7 mouse cellular contexts compared by ENCODE assay signal in the genomic region with DNA sequence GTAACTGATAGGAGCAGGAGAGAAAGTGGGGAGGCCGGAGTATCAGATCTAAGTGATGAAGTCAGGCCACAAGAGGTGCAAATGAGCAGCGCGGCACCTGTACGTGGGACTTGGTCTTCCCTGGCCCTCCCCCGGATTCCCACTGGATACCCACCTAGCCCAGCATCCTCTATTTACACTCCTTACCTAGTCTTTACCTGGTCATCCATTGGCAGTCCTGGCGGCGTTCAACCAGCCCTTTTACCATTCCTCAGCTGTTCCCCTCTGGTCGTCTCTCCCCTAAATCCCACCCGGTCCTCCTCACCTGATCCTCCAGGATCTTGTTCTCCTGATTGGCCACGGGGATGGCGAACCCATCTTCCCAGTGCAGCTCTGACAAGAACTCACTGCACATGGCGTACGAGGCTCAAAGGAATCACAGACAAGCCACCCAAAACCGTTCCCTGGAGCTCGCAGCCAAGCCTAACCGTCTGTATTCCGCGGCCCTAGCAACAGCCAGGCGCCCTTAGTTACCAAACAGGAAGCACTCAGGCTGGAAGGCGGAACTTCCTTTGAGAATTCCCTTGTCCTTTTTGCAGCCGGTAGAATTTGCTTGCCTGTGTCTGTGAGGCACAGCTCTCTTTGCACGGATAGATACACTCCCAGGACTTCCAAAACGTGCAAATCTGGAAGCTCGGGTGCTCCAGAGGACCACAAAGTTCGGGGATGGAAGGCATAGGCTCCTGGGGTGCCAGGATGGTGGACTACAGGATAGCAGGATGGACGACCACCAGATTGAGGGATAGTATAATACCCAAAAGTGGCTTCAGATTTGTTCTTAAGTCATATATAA. TPM values are rescaled to one million over a fixed set of nuclear protein-coding genes. Genes with fewer than 3 reads are reported as not detected.
DNase-seq lines count a peak whose midpoint lies in the region; ATAC-seq and TF ChIP-seq lines count a peak whose summit lies in the region.

A gene (minus strand): TSS at position 510 of the 832 bp plus-strand sequence.

- peak within 1 kb of the TSS; percentile 71 for H3K4me3 ChIP-seq in cortical plate, adult 2 months (ENCODE audit: insufficient read depth, low read length)

- peak; percentile 76 to 90 for DNase-seq in adrenal gland, adult (ENCODE audit: inconsistent age in 2 of 2, low spot score in 1 of 2)
- peak; percentile 59 for DNase-seq in gastrocnemius, postnatal 10 days
- DNase-seq in induced T-regulatory cell, adult 2 months (ENCODE audit: low read depth): peak; percentile 59
- peak; percentile 72 to 73 for DNase-seq in left cerebral cortex, adult 8-10 months (ENCODE audit: low spot score in 2 of 2)
- peak; percentile 62 for DNase-seq in right cerebral cortex, postnatal 14 days

- peak; percentile 81 for TF ChIP-seq POLR2A in cortical plate, adult 2 months (IDR thresholded peaks at IDR 0.05; ENCODE audit: extremely low read depth, insufficient read depth, low read length)

- TF ChIP-seq CTCF in cortical plate, adult 2 months (IDR thresholded peaks at IDR 0.05; ENCODE audit: extremely low read depth, insufficient read depth, low read length): no peak

- no peak within 1 kb of the TSS for H3K27ac ChIP-seq in cortical plate, adult 2 months (ENCODE audit: insufficient read depth, low read length)

- H3K4me1 ChIP-seq in cortical plate, adult 2 months (ENCODE audit: control insufficient read depth, insufficient read depth, low read length): no peaks in the 10 kb centered on the region

- ATAC-seq in megakaryocyte, adult 5-6 weeks (ENCODE audit: poor library complexity, severe bottlenecking): peak; percentile 89

RNA-seq across cellular contexts. Expression of the gene that starts here (rescaled TPM):
- 57.5 and 63.0 TPM in 2 replicates for polyA plus RNA-seq in cortical plate, adult 2 months (2012; rRNA removed)
- under 1 TPM; 0.21 to 0.68 TPM for total RNA-seq in gastrocnemius, postnatal 10 days (2021)
- total RNA-seq in left cerebral cortex, adult 8-10 months (2022): 10 to 100 TPM; 19.1 to 25.7 (median 20.2) TPM
- not detected in 2 replicates for total RNA-seq in megakaryocyte, adult 5-6 weeks (2015)
- total RNA-seq in megakaryocyte, adult 5-6 weeks (2017): not detected in 2 replicates

Comparison
In these comparisons a context has a peak if more than half of its experiments do, and no peak if none do; other contexts are left out.
1. RNA of the gene that starts here (total RNA-seq): 19.1 to 25.7 TPM in left cerebral cortex, adult 8-10 months; 0.21 to 0.68 TPM in gastrocnemius, postnatal 10 days and not detected in megakaryocyte, adult 5-6 weeks; every median in the first group is over 10 times any median in the second.
2. Peak in DNase-seq in gastrocnemius, postnatal 10 days; RNA of the gene not detected or under 1 TPM.
3. Peak in ATAC-seq in megakaryocyte, adult 5-6 weeks; RNA of the gene not detected or under 1 TPM.
4. Peak in every context shown above with its lines, with median percentiles within 50 percentile points of each other: DNase-seq.